Mouse (Mus musculus): ENCODE results near the gene Eml6.

- TF ChIP-seq CTCF (IDR thresholded peaks at IDR 0.05; ENCODE audit: low read depth, low read length) = no peak
- TF ChIP-seq POLR2AphosphoS5 (IDR thresholded peaks at IDR 0.05; ENCODE audit: insufficient replicate concordance, low read depth, low read length) = no peak
These were observed 238.4 kb downstream of the Eml6 start for GRCm38 (mm10) chr11:29787473-29787872.

Data from G1E (cell line).